In the genomic region with DNA sequence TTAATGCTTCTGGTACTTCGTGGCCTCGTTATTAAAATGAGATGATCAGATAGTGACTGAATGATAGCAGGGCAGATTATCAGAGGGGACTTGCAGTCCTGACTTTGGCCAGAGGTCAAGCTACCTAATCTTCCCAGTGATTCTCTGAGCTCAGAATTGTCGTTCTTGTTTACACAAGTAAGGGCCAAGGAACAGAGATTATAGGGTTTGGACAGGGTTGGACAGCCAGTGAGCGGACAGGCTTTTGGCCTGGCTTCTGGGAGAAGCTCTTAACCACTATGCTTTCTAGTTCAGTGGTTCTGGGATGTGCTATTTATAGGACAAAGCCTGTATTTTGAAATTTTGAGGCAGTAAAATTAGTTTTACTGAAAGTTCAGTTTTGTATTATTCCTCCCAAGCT, we compare ENCODE assay signal across 20 mouse cellular contexts.
"Had no signal": no experiment of that assay in that cellular context is flagged by ENCODE, and none has a peak within 500 bp of the region (broad histone marks: within the 10 kb centered on the region; RNA-seq: fewer than 3 reads in every experiment).

No protein-coding gene starts in this region.

- DNase-seq: kidney, adult 2 months; kidney, postnatal 25 days; layer of hippocampus, adult 9-11 months; liver; liver, embryonic 13.5 days; lung, embryonic 14.5 days; retina, postnatal 1 day; right cerebral cortex, postnatal 25 days; thymus, adult 18-20 months; thymus, postnatal 36 days had no signal

- ATAC-seq: lung, postnatal 0 days; midbrain, embryonic 15.5 days had no signal

- H3K36me3 ChIP-seq: limb, embryonic 10.5 days; limb, embryonic 13.5 days; liver, embryonic 13.5 days; midbrain, embryonic 12.5 days; midbrain, embryonic 15.5 days; neural tube, embryonic 13.5 days had no signal

- H3K27ac ChIP-seq: kidney, postnatal 0 days; layer of hippocampus, adult 2 months; limb, embryonic 10.5 days; limb, embryonic 13.5 days; liver, embryonic 13.5 days; macrophage; midbrain, embryonic 12.5 days; midbrain, embryonic 15.5 days; neural tube, embryonic 13.5 days had no signal

- H3K4me3 ChIP-seq: layer of hippocampus, adult 2 months; limb, embryonic 10.5 days; limb, embryonic 13.5 days; liver, embryonic 13.5 days; midbrain, embryonic 12.5 days; midbrain, embryonic 15.5 days; myocyte; neural tube, embryonic 13.5 days had no signal

- H3K4me2 ChIP-seq: limb, embryonic 13.5 days; liver, embryonic 13.5 days; lung, embryonic 14.5 days; midbrain, embryonic 12.5 days; midbrain, embryonic 15.5 days; neural tube, embryonic 13.5 days had no signal

- H3K9me3 ChIP-seq: limb, embryonic 10.5 days; limb, embryonic 13.5 days; liver, embryonic 13.5 days; midbrain, embryonic 12.5 days; midbrain, embryonic 15.5 days; neural tube, embryonic 13.5 days had no signal

- H3K9ac ChIP-seq: limb, embryonic 13.5 days; liver, embryonic 13.5 days; lung, embryonic 14.5 days; midbrain, embryonic 12.5 days; midbrain, embryonic 15.5 days; neural tube, embryonic 13.5 days had no signal

- H3K27me3 ChIP-seq: limb, embryonic 13.5 days; liver, embryonic 13.5 days; midbrain, embryonic 15.5 days; neural tube, embryonic 13.5 days had no signal
